Mouse (Mus musculus): ENCODE results near the gene Stard3.

The Stard3 gene

GRCm38 (mm10) chr11:98329081-98329959, 28.8 kb upstream of the Stard3 start, which contains the start of gene Neurod2:
Neurod2 (minus strand) TSS chr11:98329648.
- no peak for DNase-seq (ENCODE audit: low read depth)

GRCm38 (mm10) chr11:98329960-98330744, 28.0 kb upstream of the Stard3 start:
- DNase-seq (ENCODE audit: low read depth), result no peak

- no peak for DNase-seq (ENCODE audit: low read depth)
Measured at GRCm38 (mm10) chr11:98330745-98331204, 27.4 kb upstream of the Stard3 start.

- DNase-seq (ENCODE audit: low read depth), result no peak
Measured at GRCm38 (mm10) chr11:98331401-98331800, 26.8 kb upstream of the Stard3 start.

GRCm38 (mm10) chr11:98332186-98332585, 26.0 kb upstream of the Stard3 start:
- no peak for DNase-seq (ENCODE audit: low read depth)

GRCm38 (mm10) chr11:98332841-98333240, 25.3 kb upstream of the Stard3 start:
- no peak for DNase-seq (ENCODE audit: low read depth)

GRCm38 (mm10) chr11:98333263-98333696, 24.9 kb upstream of the Stard3 start:
- no peak for DNase-seq (ENCODE audit: low read depth)

- no peak for DNase-seq (ENCODE audit: low read depth)
Measured at GRCm38 (mm10) chr11:98333981-98334741, 24.0 kb upstream of the Stard3 start.

- no peak for DNase-seq (ENCODE audit: low read depth)
Measured at GRCm38 (mm10) chr11:98335250-98335649, 22.9 kb upstream of the Stard3 start.

- no peak for DNase-seq (ENCODE audit: low read depth)
Measured at GRCm38 (mm10) chr11:98336245-98337107, 21.7 kb upstream of the Stard3 start.

GRCm38 (mm10) chr11:98338507-98338961, 19.6 kb upstream of the Stard3 start:
- DNase-seq (ENCODE audit: low read depth), result no peak

GRCm38 (mm10) chr11:98339071-98339501, 19.1 kb upstream of the Stard3 start:
- DNase-seq (ENCODE audit: low read depth), result no peak

- DNase-seq (ENCODE audit: low read depth), result no peak
Measured at GRCm38 (mm10) chr11:98339679-98340287, 18.4 kb upstream of the Stard3 start.

GRCm38 (mm10) chr11:98340597-98340996, 17.6 kb upstream of the Stard3 start:
- no peak for DNase-seq (ENCODE audit: low read depth)

GRCm38 (mm10) chr11:98341174-98341573, 17.0 kb upstream of the Stard3 start:
- no peak for DNase-seq (ENCODE audit: low read depth)

- DNase-seq (ENCODE audit: low read depth), result peak; percentile 82
Measured at GRCm38 (mm10) chr11:98342000-98342945, 15.9 kb upstream of the Stard3 start.

- no peak for DNase-seq (ENCODE audit: low read depth)
Measured at GRCm38 (mm10) chr11:98345253-98345652, 12.9 kb upstream of the Stard3 start.

GRCm38 (mm10) chr11:98346168-98346567, 12.0 kb upstream of the Stard3 start:
- DNase-seq (ENCODE audit: low read depth), result no peak

- no peak for DNase-seq (ENCODE audit: low read depth)
Measured at GRCm38 (mm10) chr11:98347385-98348082, 10.6 kb upstream of the Stard3 start.

All from c-Kit-positive CD71-negative TER-119-negative erythroid progenitor cells, embryonic 14.5 days (primary cell).